Mouse (Mus musculus) thymus, postnatal 0 days (tissue): ENCODE measurements around the gene Gm20388. TPM values are rescaled to one million over a fixed set of nuclear protein-coding genes. Genes with fewer than 3 reads are reported as not detected.

Experiments
- DNase-seq: peaks from one replicate; pipeline ENCODE4 v3.0.0-alpha.2; 2015; ENCODE audit warnings: low spot score
- polyA plus RNA-seq: library from polyadenylated mRNA; unstranded; fragments of >200 nt; fragmentation: Nextera tagmentation; extraction: Ambion mirVana; gene quantifications from 2 replicates; pipeline ENCODE4 v1.2.1, GENCODE M21; 2015

Gm20388 gene
- polyA plus RNA-seq, 1 experiment from 2014 or later = not detected

GRCm38 (mm10) chr8:120686576-120686975 lies 775.9 kb downstream of the Gm20388 start:
- DNase-seq = no peak

- DNase-seq = no peak
These were observed 777.1 kb downstream of the Gm20388 start for GRCm38 (mm10) chr8:120687786-120688185.

- no peak for DNase-seq
These were observed 777.9 kb downstream of the Gm20388 start for GRCm38 (mm10) chr8:120688511-120688910.

- DNase-seq = no peak
These were observed 782.3 kb downstream of the Gm20388 start for GRCm38 (mm10) chr8:120692934-120693333.

- DNase-seq = peak; percentile 38
These were observed 783.3 kb downstream of the Gm20388 start for GRCm38 (mm10) chr8:120693861-120694493.

- peak; percentile 84 for DNase-seq
These were observed 785.9 kb downstream of the Gm20388 start for GRCm38 (mm10) chr8:120696401-120697153.

- peak; percentile 48 for DNase-seq
These were observed 786.7 kb downstream of the Gm20388 start for GRCm38 (mm10) chr8:120697154-120697978.

GRCm38 (mm10) chr8:120697979-120698272 lies 787.3 kb downstream of the Gm20388 start:
- DNase-seq = no peak

GRCm38 (mm10) chr8:120698426-120698825 lies 787.8 kb downstream of the Gm20388 start:
- no peak for DNase-seq

GRCm38 (mm10) chr8:120699079-120699478 lies 788.4 kb downstream of the Gm20388 start:
- no peak for DNase-seq

GRCm38 (mm10) chr8:120699565-120699964 lies 788.9 kb downstream of the Gm20388 start:
- no peak for DNase-seq

GRCm38 (mm10) chr8:120700053-120700452 lies 789.4 kb downstream of the Gm20388 start:
- no peak for DNase-seq

GRCm38 (mm10) chr8:120701758-120702465 lies 791.3 kb downstream of the Gm20388 start:
- peak; percentile 69 for DNase-seq

- no peak for DNase-seq
These were observed 793.6 kb downstream of the Gm20388 start for GRCm38 (mm10) chr8:120704203-120704602.

- no peak for DNase-seq
These were observed 794.5 kb downstream of the Gm20388 start for GRCm38 (mm10) chr8:120705163-120705562.

- no peak for DNase-seq
These were observed 795.6 kb downstream of the Gm20388 start for GRCm38 (mm10) chr8:120706193-120706592.

GRCm38 (mm10) chr8:120709176-120709575 lies 798.5 kb downstream of the Gm20388 start:
- DNase-seq = no peak

- DNase-seq = no peak
These were observed 804.6 kb downstream of the Gm20388 start for GRCm38 (mm10) chr8:120715200-120715599.

- no peak for DNase-seq
These were observed 805.5 kb downstream of the Gm20388 start for GRCm38 (mm10) chr8:120715996-120716680.

- no peak for DNase-seq
These were observed 809.1 kb downstream of the Gm20388 start for GRCm38 (mm10) chr8:120719586-120720236.
